Mouse (Mus musculus) frontal cortex, adult (tissue): ENCODE measurements around the gene Kif19a.
A peak's percentile ranks its signal among the peaks of the same experiment; 100 is the strongest.

Experiments
- ATAC-seq: cut with Nextera tagmentation; 2 replicates; pipeline ENCODE4 v1.9.2; 2017; ENCODE audit warnings: mild to moderate bottlenecking, moderate library complexity, mixed read lengths; ENCODE audit not compliant: low TSS enrichment

Gene Kif19a

GRCm38 (mm10) chr11:114764820-114765818 is at the start of gene Kif19a:
TSS of gene Kif19a (plus strand) at chr11:114765388.
- ATAC-seq, result peak; percentile 62

- ATAC-seq, result no peak
These were observed 49.7 kb upstream of the Kif19a start for GRCm38 (mm10) chr11:114715531-114715930.

- ATAC-seq, result no peak
These were observed 44.7 kb upstream of the Kif19a start for GRCm38 (mm10) chr11:114720535-114720934.

- ATAC-seq, result no peak
These were observed 42.8 kb upstream of the Kif19a start for GRCm38 (mm10) chr11:114722438-114722837.

GRCm38 (mm10) chr11:114723030-114723429 is 42.2 kb upstream of the Kif19a start:
- ATAC-seq, result no peak

GRCm38 (mm10) chr11:114724787-114725590 is 40.2 kb upstream of the Kif19a start:
- peak; percentile 66 for ATAC-seq

- peak; percentile 80 for ATAC-seq
These were observed 38.0 kb upstream of the Kif19a start, which contains the start of gene Dnaic2 for GRCm38 (mm10) chr11:114726965-114727825. TSS of gene Dnaic2 (plus strand) at chr11:114727408.

- no peak for ATAC-seq
These were observed 37.4 kb upstream of the Kif19a start for GRCm38 (mm10) chr11:114727826-114728186.

GRCm38 (mm10) chr11:114728333-114728732 is 36.9 kb upstream of the Kif19a start:
- ATAC-seq, result no peak

- ATAC-seq, result no peak
These were observed 35.3 kb upstream of the Kif19a start for GRCm38 (mm10) chr11:114729832-114730363.

GRCm38 (mm10) chr11:114731711-114732110 is 33.5 kb upstream of the Kif19a start:
- ATAC-seq, result no peak

- no peak for ATAC-seq
These were observed 32.3 kb upstream of the Kif19a start for GRCm38 (mm10) chr11:114732890-114733289.

GRCm38 (mm10) chr11:114736111-114736510 is 29.1 kb upstream of the Kif19a start:
- no peak for ATAC-seq

GRCm38 (mm10) chr11:114736913-114737624 is 28.1 kb upstream of the Kif19a start:
- peak; percentile 82 for ATAC-seq

- ATAC-seq, result no peak
These were observed 24.6 kb upstream of the Kif19a start for GRCm38 (mm10) chr11:114740598-114740997.

GRCm38 (mm10) chr11:114741451-114741850 is 23.7 kb upstream of the Kif19a start:
- ATAC-seq, result no peak

- ATAC-seq, result peak; percentile 87
These were observed 20.1 kb upstream of the Kif19a start for GRCm38 (mm10) chr11:114745134-114745533.

GRCm38 (mm10) chr11:114747564-114748138 is 17.5 kb upstream of the Kif19a start:
- ATAC-seq, result no peak

GRCm38 (mm10) chr11:114769911-114770310 is 4.7 kb downstream of the Kif19a start:
- ATAC-seq, result no peak

GRCm38 (mm10) chr11:114771896-114772295 is 6.7 kb downstream of the Kif19a start:
- ATAC-seq, result no peak
